Mouse (Mus musculus) liver, embryonic 14 days (tissue): ENCODE data around the gene Ctns. TPM values are rescaled to one million over a fixed set of nuclear protein-coding genes. Genes with fewer than 3 reads are reported as not detected.

Experiments used
- polyA plus RNA-seq: library from polyadenylated mRNA; depleted of rRNA; stranded (reverse); fragments of >200 nt; gene quantifications from 2 replicates; pipeline ENCODE4 v1.2.3, GENCODE M21; 2012; rRNA removed

Gene Ctns
- polyA plus RNA-seq: 4.0 and 5.7 TPM in 2 replicates

DNA sequence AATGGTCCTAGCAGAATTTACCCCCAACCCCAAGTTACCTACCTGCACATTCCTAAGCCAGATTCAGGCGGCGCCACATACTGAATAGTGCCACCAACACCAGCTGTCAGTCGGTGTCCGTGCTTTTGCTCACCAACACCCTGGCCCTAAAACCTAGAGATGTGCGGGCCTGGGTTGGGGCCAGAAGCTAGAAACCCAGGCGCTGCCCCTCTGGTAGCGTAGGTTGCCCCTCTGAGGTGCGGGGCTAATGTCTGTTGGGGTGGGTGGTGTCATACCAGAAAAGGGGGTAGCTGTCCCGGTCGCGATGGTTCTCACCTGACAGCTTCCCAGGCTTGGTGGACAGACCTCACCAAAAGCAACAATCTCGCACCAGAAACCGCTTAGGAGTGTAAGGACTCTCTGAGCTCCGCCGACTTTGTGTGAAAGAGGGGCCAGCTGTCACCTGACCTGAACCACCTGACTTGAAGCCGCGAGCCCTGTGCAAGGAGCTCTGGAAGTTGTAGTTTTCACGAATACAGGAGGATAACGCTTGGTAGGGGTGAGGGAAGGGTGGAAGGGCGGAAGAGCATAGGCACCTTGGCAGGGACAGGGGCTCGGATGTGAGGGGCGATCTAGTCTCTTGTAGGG, at the start of gene Ctns:
Gene Ctns, minus strand, starts transcription at position 440 of the 627 bp plus-strand sequence.

DNA sequence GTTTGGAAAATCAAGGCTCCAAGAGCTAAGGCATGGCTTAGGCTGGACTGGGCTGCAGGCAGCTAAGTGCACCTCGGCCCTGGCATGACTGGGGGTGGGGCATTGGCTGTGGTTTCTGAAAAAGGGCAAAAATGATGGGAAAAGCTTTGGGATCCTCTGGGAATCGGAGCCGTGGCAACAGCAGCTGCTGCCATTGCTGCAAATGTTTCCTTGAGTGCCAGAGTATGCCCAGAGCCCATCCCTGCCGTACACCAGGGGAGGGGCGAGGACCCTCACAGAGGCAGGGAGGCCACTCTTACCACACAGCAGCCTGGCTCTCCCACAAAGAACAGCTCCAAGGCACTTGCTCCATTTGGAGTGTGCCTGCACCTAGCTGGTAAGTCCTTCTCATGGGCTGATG, 35.1 kb upstream of the Ctns start, which contains the start of gene Trpv1:
Gene Trpv1, plus strand, starts transcription at position 301 of the 400 bp plus-strand sequence.

DNA sequence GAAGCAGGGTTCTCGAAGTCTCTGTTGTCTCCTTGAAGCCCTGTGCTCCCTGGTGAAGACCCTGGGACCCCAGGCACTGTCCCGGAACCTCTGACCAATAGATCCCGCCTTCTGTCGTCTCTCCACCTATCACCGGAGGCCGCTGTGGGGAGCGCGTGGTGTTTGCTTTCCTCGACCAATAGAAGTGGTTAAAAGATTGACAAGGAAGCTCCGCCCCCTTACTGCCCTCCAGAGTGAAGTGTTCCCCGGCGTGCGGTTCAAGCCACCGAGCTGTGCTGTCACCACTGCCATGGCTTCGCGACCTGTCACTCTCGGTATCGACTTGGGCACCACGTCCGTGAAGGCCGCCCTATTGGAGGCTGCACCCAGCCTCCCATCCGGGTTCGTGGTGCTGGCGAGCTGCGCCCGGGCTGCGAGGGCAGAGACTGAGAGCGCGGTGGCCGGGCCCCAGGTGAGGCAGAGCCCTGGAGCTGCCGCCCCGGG, 429 bp upstream of the Ctns start, which contains the start of gene Shpk:
Gene Shpk, plus strand, starts transcription at position 231 of the 483 bp plus-strand sequence.

DNA sequence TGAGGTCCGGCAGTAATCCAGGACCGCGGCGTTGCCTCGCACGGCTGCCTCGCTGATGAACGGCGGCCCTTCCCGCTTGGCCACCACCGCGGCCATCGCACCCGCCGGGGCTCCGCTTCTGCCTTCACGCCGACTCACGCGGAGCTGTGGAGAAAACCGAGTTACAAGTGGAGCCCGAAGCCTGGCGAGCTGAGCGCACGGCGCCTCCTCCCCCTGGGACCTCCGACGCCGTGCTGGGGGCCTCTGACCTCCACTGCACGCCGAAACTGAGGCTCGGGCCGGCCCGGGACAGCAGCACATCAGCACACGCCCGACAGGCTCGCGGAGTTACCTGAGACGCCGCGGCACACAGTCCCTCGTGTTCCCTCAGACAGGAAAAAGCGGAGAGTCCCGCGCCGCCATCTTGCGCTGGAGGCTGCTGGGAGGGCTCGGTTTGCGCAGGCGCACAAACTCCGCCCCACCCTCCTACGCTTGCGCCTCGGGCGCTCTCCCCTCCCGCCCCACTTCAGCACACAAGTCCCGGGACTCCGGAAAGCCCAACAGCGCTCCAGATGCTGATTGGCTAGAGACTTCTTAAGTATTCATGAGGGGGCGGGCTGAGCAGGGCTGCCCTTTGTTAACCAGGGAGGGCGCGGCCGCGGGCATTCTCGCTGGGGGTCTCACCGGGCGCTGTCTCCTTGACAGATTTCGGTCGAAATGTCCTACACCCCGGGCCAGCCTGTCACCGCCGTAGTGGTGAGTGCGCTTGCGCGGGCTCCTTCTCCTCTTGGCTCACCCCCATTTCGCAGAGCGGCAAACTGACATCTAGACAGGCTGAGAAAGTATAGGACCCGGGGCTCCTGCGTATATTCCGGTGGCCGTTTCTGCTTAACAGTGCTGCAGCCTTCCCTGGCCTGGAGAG, 22.0 kb downstream of the Ctns start, which contains the start of the genes Emc6 and Tax1bp3:
Gene Emc6, minus strand, starts transcription at position 430 of the 901 bp plus-strand sequence.
Gene Tax1bp3, plus strand, starts transcription at position 476 of the 901 bp plus-strand sequence.

DNA sequence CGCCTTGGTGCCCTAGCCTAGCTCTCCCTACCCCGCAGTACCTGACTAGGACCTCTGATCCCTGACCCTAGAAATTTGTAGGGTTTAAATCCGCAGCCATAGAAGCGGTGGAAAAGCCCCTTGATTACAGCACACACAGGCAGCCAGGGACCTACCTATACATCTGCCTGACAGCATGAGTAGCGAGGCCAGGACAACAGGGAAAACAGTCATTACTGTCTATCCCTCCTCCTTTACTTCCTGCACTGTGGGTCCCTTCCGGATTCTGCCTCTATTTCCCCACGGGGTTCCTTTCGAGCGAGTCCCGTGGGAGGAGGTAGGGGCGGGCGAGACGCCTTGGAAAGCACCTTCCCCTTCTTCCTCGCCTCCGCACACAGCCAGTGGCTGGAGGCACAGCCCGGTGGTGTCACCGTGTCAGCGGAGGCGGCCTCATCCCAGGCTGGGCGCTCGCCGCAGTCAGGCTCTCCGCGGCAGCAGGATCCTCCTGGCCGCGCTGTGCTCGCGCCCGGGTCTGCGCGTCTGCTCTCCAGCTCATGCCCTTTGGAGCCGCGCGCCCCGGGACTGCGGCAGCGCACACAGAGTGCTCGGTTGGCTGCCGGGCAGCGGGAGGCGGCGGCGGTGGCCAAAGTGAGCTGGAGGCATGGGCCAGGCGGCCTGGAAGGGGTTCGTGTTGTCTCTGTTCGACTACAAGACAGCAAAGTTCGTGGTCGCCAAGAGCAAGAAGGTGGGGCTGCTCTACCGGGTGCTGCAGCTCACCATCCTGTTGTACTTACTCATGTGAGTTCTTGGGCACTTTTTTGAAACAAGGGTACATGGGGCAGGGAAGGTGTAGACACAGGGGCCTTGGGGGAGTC, 38.7 kb downstream of the Ctns start, which contains the start of gene P2rx5:
Gene P2rx5, plus strand, starts transcription at position 465 of the 854 bp plus-strand sequence.

DNA sequence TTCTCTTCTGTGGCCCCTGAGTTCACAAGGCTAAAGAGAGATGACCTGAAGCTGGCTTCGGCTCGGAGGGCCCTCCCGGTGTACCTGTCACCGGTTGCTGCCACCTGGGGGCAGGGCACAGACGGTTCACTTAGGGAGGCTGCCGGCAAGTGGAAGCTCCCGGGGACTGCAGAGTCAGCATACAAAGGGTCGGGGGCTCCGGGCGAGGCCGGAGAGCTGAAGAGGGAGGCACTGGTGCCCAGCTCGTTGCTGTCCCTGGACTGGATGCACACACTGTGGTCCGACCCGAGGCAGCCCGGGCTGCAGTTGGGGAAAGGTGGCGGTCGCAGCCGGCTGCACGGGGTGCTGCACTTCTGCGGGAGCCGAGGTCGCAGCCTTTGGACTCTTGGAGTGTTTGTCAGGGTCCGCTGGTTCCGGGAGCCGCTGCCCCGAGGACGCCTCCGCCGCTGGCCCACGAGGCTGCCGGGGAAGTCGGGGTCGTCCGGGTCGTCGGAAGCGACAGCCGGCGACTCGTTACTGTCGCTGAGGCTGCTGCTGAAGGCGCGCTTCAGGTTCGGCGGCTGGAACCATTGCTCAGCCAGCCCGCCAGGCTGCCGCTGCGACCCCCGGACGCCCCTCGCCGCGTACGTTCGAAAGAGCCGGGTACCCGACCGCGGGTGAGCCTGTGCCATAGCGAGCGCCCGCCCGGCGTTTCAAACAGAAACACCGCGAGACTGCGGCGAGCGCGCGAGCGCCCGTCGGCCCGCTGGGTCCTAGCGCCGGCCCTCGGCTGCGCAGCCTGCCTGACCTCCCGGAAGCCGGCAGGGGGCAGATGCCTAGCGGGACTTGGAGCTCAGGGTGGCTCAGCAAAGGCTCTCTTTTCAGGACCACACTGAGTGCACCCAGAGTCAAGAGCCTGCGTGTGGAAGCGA, 61.0 kb downstream of the Ctns start, which contains the start of gene Haspin:
Gene Haspin, minus strand, starts transcription at position 704 of the 911 bp plus-strand sequence.

Other genes starting within 250 kb of the Ctns start
- 6.0 and 7.0 TPM in 2 replicates for gene Atp2a3, start 237.9 kb downstream of the Ctns start, polyA plus RNA-seq
- gene P2rx1, start 199.9 kb downstream of the Ctns start, polyA plus RNA-seq: 4.5 and 5.4 TPM in 2 replicates
- 0.67 and 0.74 TPM in 2 replicates for gene Camkk1, start 180.0 kb downstream of the Ctns start, polyA plus RNA-seq
- gene Ncbp3, start 151.3 kb downstream of the Ctns start, polyA plus RNA-seq: 2.7 TPM in 2 replicates
- 0.01 TPM in 2 replicates for gene Itgae, start 108.5 kb downstream of the Ctns start, polyA plus RNA-seq
- 5.2 and 6.4 TPM in 2 replicates for gene Haspin, start 60.7 kb downstream of the Ctns start, polyA plus RNA-seq
- gene P2rx5, start 38.6 kb downstream of the Ctns start, polyA plus RNA-seq: 0.14 and 0.15 TPM in 2 replicates
- 36.7 and 44.0 TPM in 2 replicates for gene Emc6, start 22.0 kb downstream of the Ctns start, polyA plus RNA-seq
- gene Tax1bp3, start 22.0 kb downstream of the Ctns start, polyA plus RNA-seq: 9.2 and 11.6 TPM in 2 replicates
- 1.5 and 1.8 TPM in 2 replicates for gene Shpk, start 418 bp upstream of the Ctns start, polyA plus RNA-seq
- 0.01 TPM in 1 of 2 replicates, not detected in the other for gene Trpv1, start 35.2 kb upstream of the Ctns start, polyA plus RNA-seq
- gene Trpv3, start 68.3 kb upstream of the Ctns start, polyA plus RNA-seq: 0.01 TPM in 2 replicates
- gene Aspa, start 130.6 kb upstream of the Ctns start, polyA plus RNA-seq: 2.6 and 3.1 TPM in 2 replicates
- 0.11 and 0.22 TPM in 2 replicates for gene Gm49340, start 130.7 kb upstream of the Ctns start, polyA plus RNA-seq
- 2.4 and 3.1 TPM in 2 replicates for gene Spata22, start 130.7 kb upstream of the Ctns start, polyA plus RNA-seq
- 0.14 TPM in 1 of 2 replicates, not detected in the other for gene Olfr20, start 151.7 kb upstream of the Ctns start, polyA plus RNA-seq
- gene Olfr376, start 172.2 kb upstream of the Ctns start, polyA plus RNA-seq: not detected in 2 replicates
- gene Olfr1, start 200.6 kb upstream of the Ctns start, polyA plus RNA-seq: not detected in 2 replicates
- not detected in 2 replicates for gene Olfr378, start 229.4 kb upstream of the Ctns start, polyA plus RNA-seq